Mouse (Mus musculus): ENCODE data around the gene Sub1.

DNA sequence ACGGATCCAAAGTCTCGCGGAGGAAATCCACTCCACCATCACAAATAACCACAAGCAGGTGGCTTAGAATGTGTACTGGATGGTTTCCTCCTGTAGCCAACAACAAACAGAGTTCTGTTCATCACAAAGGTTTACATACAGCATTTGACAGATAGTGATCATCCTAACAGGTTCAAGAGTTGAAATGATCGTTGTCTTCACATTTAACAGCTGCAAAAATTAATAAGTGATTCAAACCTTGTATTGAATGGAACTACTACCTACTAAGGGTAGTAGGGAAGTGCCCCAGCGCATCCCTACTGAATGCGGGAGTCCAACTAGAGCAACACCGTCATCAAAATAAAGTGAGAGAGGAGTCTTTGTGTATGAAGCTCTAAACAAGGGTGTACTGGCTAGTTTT, at the start of gene Sub1:
- TF ChIP-seq POLR2A (IDR thresholded peaks at IDR 0.05; ENCODE audit: low read depth, low read length), result no peak
- TF ChIP-seq CTCF (IDR thresholded peaks at IDR 0.05; ENCODE audit: extremely low read depth, insufficient read length, insufficient replicate concordance, low read depth, low read length), result no peak
